Mouse (Mus musculus): ENCODE results near the gene Kcna6. TPM values are rescaled to one million over a fixed set of nuclear protein-coding genes. Genes with fewer than 3 reads are reported as not detected.

Kcna6 gene
- polyA plus RNA-seq, 1 experiment from 2014 or later = 9.9 TPM

DNA sequence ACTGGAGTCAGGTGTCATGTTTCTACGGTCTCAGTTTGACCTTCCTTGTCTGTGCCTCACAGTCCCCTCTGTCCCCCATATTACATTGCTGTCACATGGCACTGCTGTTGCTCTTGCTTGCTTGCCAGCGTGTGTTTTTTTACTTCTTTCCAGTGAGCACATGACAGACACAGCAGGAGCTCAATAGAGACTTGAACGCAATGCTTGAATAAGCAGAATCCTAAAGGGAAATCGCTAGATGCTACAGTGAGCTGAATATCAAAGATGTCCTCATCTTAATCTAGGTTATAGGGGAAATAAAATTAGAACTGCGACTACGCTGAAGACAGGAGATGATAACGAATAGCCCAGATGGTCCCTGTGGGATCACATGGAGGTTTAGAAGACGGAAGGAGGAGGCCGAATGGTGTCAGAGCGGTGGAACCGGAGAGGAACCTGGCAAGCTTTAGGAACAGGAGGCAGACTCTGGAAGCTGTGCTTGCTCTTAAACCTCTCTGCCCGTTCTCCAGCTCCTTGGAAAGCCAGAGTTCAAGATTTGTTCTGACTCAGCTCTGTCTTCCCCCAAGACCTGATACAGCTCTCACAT, 29.8 kb upstream of the Kcna6 start:
- 72% methylated on average over 12 of the region's 12 CpGs for WGBS
- H3K36me3 ChIP-seq (ENCODE audit: control insufficient read depth, insufficient read depth, low read length) = no peaks in the 10 kb centered on the region
- no peak for DNase-seq (ENCODE audit: low spot score)
- no peaks in the 10 kb centered on the region; the same call in 1 of the 2 replicates for H3K27me3 ChIP-seq (replicated peaks; ENCODE audit: control insufficient read depth, insufficient read depth, low read length)
- H3K9me3 ChIP-seq (ENCODE audit: control insufficient read depth, low read length) = no peaks in the 10 kb centered on the region
- H3K4me2 ChIP-seq (ENCODE audit: low read depth, low read length) = no peak overlapping the region
- no peak overlapping the region for H3K9ac ChIP-seq (ENCODE audit: low read depth, low read length)
- no peaks in the 10 kb centered on the region; the same call in 1 of the 2 replicates for H3K4me1 ChIP-seq (ENCODE audit: control insufficient read depth, insufficient read depth, low read length)
- ATAC-seq (ENCODE audit: low read depth) = no peak
- H3K27ac ChIP-seq (replicated peaks; ENCODE audit: low read depth, low read length) = no peak overlapping the region
- H3K4me3 ChIP-seq (ENCODE audit: low read depth, low read length) = no peak overlapping the region

DNA sequence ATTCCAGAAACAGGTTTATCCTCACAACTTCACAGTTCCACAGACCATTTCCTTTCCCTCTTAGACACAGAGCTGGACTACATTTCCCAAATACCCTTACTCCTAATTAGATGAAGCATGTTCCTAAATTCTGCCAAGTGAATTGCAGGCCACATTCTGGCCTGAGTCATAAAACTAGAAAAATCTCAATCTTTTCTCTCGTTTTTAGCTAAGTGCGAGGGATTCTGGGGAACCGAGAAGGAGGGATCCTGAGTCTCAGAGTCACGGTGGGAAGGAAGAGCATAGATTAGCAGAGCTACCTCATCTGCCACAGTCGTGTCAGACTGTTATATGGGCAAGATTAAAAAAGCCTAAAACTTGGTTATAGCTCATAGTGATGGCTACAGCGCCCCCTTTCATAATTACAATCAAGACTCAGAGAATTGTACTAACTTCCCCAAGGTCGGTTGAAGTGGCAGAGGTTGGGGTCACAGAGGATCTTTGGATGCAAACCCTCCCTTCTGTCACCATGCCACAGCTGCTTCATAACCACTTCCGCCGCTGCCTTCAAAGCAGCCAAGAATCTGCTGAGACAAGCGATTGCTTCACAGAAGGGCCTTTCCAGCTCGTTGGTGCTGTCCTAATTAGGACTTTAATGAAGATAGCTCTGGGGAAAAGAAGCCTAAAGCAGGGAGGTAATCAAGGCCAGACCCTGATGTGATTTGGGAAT, 28.6 kb upstream of the Kcna6 start:
- Histone ChIP-seq H3K4me2 (ENCODE audit: low read depth, low read length) (no peak overlapping the region), H3K9ac (ENCODE audit: low read depth, low read length) (no peak overlapping the region)
- 61% methylated on average over 11 of the region's 11 CpGs for WGBS

DNA sequence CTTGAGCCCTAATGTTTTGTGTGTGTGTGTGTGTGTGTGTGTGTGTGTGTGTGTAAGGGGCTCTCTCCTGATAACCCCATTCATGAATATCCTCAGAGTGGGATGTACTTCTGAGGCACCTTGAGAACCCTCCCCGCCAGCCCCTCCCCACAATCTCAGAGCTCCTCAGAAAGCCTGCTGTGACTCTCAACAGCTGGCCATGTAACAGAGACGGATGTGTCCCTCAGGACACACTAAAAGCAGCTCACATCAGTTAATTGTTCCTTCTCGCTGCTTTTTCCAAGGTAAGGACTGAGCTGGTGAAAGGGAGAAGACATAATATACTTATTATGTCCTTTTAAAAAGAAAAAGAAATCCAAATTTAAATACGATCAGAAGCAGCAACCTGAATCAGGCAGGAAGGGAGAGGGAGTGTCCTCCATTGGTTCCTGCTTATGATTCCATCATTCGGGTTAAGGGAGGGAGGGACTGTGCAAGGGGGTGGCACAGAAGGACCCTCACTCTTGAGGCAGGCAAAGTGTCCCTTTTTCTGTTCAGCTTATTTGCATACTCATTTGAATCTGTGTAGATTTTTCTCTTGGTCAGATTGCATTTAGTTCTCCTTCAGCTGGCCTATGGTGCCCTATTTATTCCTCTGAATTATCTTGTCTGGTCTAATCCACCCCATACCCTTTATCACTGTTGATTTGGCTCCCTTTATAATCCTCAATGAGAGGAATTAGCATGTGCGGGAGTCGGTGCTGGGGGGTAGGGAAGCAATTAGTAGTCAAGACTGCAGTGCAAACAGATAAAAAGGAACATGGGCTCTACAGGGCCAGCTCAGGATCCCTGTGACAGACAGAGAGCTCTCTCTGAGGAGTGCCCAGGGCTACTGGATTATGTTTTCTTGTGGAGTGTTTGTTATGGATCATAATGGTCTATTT, 27.4 kb upstream of the Kcna6 start:
- Histone ChIP-seq H3K4me1 (ENCODE audit: control insufficient read depth, insufficient read depth, low read length) (no peaks in the 10 kb centered on the region; the same call in 1 of the 2 replicates), H3K9me3 (ENCODE audit: control insufficient read depth, low read length) (no peaks in the 10 kb centered on the region), H3K4me2 (ENCODE audit: low read depth, low read length) (no peak overlapping the region), H3K36me3 (ENCODE audit: control insufficient read depth, insufficient read depth, low read length) (no peaks in the 10 kb centered on the region), H3K9ac (ENCODE audit: low read depth, low read length) (no peak overlapping the region), H3K4me3 (ENCODE audit: low read depth, low read length) (no peak overlapping the region), H3K27me3 (replicated peaks; ENCODE audit: control insufficient read depth, insufficient read depth, low read length) (no peaks in the 10 kb centered on the region), H3K27ac (replicated peaks; ENCODE audit: low read depth, low read length) (no peak overlapping the region)
- DNase-seq (ENCODE audit: low spot score) (no peak), ATAC-seq (ENCODE audit: low read depth) (no peak; the same call in 1 of the 2 replicates)
- WGBS = 21% methylated on average over 7 of the region's 7 CpGs

More for the DNA sequence above, 28.6 kb upstream of the Kcna6 start:
- H3K27ac ChIP-seq (replicated peaks; ENCODE audit: low read depth, low read length) = no peak overlapping the region
- no peak for ATAC-seq (ENCODE audit: low read depth)
- H3K36me3 ChIP-seq (ENCODE audit: control insufficient read depth, insufficient read depth, low read length) = no peaks in the 10 kb centered on the region
- H3K4me3 ChIP-seq (ENCODE audit: low read depth, low read length) = no peak overlapping the region
- H3K4me1 ChIP-seq (ENCODE audit: control insufficient read depth, insufficient read depth, low read length) = no peaks in the 10 kb centered on the region; the same call in 1 of the 2 replicates
- no peak for DNase-seq (ENCODE audit: low spot score)
- H3K27me3 ChIP-seq (replicated peaks; ENCODE audit: control insufficient read depth, insufficient read depth, low read length) = no peaks in the 10 kb centered on the region
- no peaks in the 10 kb centered on the region for H3K9me3 ChIP-seq (ENCODE audit: control insufficient read depth, low read length)

DNA sequence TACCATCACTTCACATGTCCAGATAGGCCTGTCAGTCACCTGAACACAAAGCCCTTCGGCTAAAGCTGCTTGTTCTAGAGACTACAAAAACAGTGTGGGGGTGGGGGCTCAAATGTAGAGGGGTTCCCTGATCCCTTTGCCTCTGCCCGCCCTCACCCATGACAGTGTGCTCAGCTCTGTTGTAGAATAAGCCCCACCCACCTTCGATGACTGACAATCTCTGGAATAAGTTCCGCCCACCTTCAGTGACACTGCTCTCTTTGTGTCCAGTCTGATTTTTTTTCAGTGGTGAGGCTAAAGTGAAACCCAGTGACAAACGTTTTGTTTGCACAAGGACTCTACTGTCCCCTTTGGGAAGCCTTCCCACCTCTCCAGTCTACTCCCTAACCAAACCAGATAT, 26.1 kb upstream of the Kcna6 start:
- 53% methylated on average over 5 of the region's 5 CpGs for WGBS
- Histone ChIP-seq H3K9me3 (ENCODE audit: control insufficient read depth, low read length) (no peaks in the 10 kb centered on the region), H3K4me1 (ENCODE audit: control insufficient read depth, insufficient read depth, low read length) (no peaks in the 10 kb centered on the region; the same call in 1 of the 2 replicates), H3K4me2 (ENCODE audit: low read depth, low read length) (no peak overlapping the region), H3K4me3 (ENCODE audit: low read depth, low read length) (no peak overlapping the region), H3K9ac (ENCODE audit: low read depth, low read length) (no peak overlapping the region), H3K27ac (replicated peaks; ENCODE audit: low read depth, low read length) (no peak overlapping the region), H3K36me3 (ENCODE audit: control insufficient read depth, insufficient read depth, low read length) (no peaks in the 10 kb centered on the region), H3K27me3 (replicated peaks; ENCODE audit: control insufficient read depth, insufficient read depth, low read length) (no peaks in the 10 kb centered on the region)
- DNase-seq (ENCODE audit: low spot score) = peak; percentile 40
- ATAC-seq (ENCODE audit: low read depth) = no peak

DNA sequence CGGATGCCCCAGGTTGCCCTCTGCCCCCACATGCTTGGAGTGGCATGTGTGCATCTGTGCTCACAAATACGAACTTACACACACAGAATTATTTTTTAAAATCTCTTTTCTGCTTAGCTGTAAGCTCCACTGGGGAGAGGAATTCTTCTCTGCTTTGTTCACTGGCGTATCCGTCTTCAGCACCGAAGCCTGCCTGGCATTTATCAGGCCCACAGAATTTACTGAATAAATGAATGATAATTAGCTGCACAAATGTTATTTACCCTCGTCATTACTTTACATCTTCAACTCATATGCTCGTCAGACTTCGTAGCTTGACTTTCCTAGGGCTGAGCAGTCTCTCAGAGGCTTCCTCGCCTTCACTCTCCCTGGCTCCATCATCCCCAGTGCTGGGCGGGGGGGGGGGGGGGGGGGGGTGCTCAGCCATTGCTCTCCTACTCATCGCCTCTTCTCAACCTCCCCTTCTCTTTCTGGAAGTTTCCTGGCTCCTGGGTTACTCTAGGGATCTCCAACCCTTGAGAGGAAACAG, 24.2 kb upstream of the Kcna6 start:
- no peak overlapping the region for H3K4me3 ChIP-seq (ENCODE audit: low read depth, low read length)
- no peaks in the 10 kb centered on the region for H3K9me3 ChIP-seq (ENCODE audit: control insufficient read depth, low read length)
- H3K27me3 ChIP-seq (replicated peaks; ENCODE audit: control insufficient read depth, insufficient read depth, low read length) = no peaks in the 10 kb centered on the region
- H3K9ac ChIP-seq (ENCODE audit: low read depth, low read length) = no peak overlapping the region
- ATAC-seq (ENCODE audit: low read depth) (no peak), DNase-seq (ENCODE audit: low spot score) (no peak)
- no peak overlapping the region for H3K27ac ChIP-seq (replicated peaks; ENCODE audit: low read depth, low read length)
- H3K36me3 ChIP-seq (ENCODE audit: control insufficient read depth, insufficient read depth, low read length) = no peaks in the 10 kb centered on the region
- H3K4me2 ChIP-seq (ENCODE audit: low read depth, low read length) = no peak overlapping the region
- 59% methylated on average over 11 of the region's 11 CpGs for WGBS
- H3K4me1 ChIP-seq (ENCODE audit: control insufficient read depth, insufficient read depth, low read length) = no peaks in the 10 kb centered on the region; the same call in 1 of the 2 replicates

DNA sequence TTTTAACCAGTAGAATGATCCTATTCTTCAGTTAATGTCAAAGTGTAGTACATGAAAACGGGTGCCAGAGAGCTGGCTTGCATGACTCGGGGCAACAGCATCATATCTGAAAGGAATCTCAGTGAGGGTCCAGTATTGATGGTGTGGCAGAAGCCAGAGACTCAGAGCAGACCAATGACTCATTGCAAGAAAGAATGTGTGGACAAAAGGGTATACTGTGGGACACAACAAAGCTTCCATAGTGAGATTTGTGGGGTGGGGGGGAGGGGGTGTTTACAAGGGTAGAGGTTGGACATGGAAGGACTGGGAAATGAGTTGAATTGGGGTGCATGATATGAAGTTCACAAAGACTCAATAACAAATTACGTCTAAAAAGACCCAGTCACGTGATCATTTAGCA, 20.9 kb upstream of the Kcna6 start:
- no peak overlapping the region for H3K4me3 ChIP-seq (ENCODE audit: low read depth, low read length)
- no peaks in the 10 kb centered on the region for H3K9me3 ChIP-seq (ENCODE audit: control insufficient read depth, low read length)
- H3K27me3 ChIP-seq (replicated peaks; ENCODE audit: control insufficient read depth, insufficient read depth, low read length) = no peaks in the 10 kb centered on the region
- no peak overlapping the region for H3K9ac ChIP-seq (ENCODE audit: low read depth, low read length)
- no peaks in the 10 kb centered on the region for H3K36me3 ChIP-seq (ENCODE audit: control insufficient read depth, insufficient read depth, low read length)
- no peak overlapping the region for H3K27ac ChIP-seq (replicated peaks; ENCODE audit: low read depth, low read length)
- DNase-seq (ENCODE audit: low spot score) = no peak
- WGBS = 84% methylated on average over 4 of the region's 4 CpGs
- peak; percentile 53; the same call in 1 of the 2 replicates for ATAC-seq (ENCODE audit: low read depth)
- no peaks in the 10 kb centered on the region; the same call in 1 of the 2 replicates for H3K4me1 ChIP-seq (ENCODE audit: control insufficient read depth, insufficient read depth, low read length)
- no peak overlapping the region for H3K4me2 ChIP-seq (ENCODE audit: low read depth, low read length)

DNA sequence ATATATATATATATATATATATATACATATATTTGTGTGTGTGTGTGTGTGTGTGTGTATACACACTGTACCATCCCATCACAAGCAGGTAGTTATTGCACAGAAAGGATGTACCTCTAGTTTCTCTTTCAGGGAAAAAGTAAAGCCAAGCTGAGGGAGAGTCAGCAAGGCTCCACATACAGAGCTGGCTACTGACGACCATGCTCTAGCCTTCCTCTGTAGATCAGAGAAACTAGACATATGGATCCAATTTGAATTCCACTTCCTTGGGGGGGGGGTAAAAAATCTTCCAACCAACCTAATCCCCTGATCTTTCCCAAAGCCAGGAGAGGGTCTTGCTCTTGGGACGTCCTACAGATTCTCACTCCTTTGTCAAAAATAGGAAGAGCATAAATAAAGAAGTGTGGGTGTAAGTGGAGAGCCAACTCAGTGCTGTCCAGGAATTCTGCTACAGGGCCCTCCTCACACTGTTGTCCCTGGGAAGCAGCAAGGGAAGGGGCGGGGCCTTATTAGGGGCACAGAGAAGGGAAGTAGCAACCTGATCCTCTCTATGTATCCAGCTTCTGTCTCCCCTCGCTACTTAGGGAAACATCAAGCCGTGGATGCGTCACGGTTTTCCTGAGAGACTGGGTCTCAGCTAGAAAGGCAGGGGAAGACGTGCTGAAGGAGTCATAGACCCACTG, 15.4 kb upstream of the Kcna6 start:
- Histone ChIP-seq H3K9me3 (ENCODE audit: control insufficient read depth, low read length) (no peaks in the 10 kb centered on the region), H3K27me3 (replicated peaks; ENCODE audit: control insufficient read depth, insufficient read depth, low read length) (no peaks in the 10 kb centered on the region), H3K27ac (replicated peaks; ENCODE audit: low read depth, low read length) (peak overlapping the region; percentile 30; the same call in 1 of the 2 replicates), H3K4me1 (ENCODE audit: control insufficient read depth, insufficient read depth, low read length) (peaks cover 7% of the 10 kb centered on the region), H3K9ac (ENCODE audit: low read depth, low read length) (no peak overlapping the region), H3K4me2 (ENCODE audit: low read depth, low read length) (peak overlapping the region; percentile 25), H3K36me3 (ENCODE audit: control insufficient read depth, insufficient read depth, low read length) (no peaks in the 10 kb centered on the region), H3K4me3 (ENCODE audit: low read depth, low read length) (no peak overlapping the region)
- ATAC-seq (ENCODE audit: low read depth) (peak; percentile 80), DNase-seq (ENCODE audit: low spot score) (peak; percentile 86)
- 9% methylated on average over 8 of the region's 8 CpGs for WGBS

DNA sequence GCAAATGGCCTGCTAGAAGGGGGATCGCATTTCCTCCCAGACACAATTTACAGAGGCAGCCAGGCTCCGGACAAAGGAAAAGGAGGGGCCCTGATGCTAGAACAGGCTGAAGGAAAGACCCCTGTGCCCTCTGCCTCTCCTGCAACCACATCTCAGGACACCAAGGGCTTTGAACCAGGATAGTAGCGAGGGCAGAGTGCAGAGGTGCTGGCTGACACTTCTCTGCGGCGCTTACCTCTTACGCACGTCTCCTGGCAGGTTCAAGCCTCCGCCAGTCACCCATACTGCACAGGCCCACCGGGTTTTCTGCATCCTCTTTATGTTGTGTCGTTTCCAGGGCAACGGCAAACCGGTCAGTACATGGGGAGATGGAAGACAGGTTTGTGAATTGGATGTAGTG, 12.0 kb upstream of the Kcna6 start:
- H3K27me3 ChIP-seq (replicated peaks; ENCODE audit: control insufficient read depth, insufficient read depth, low read length) = no peaks in the 10 kb centered on the region
- no peak overlapping the region for H3K4me3 ChIP-seq (ENCODE audit: low read depth, low read length)
- H3K9ac ChIP-seq (ENCODE audit: low read depth, low read length) = no peak overlapping the region
- ATAC-seq (ENCODE audit: low read depth) = no peak
- 34% methylated on average over 12 of the region's 12 CpGs for WGBS
- H3K9me3 ChIP-seq (ENCODE audit: control insufficient read depth, low read length) = no peaks in the 10 kb centered on the region
- H3K36me3 ChIP-seq (ENCODE audit: control insufficient read depth, insufficient read depth, low read length) = no peaks in the 10 kb centered on the region
- no peak overlapping the region for H3K4me2 ChIP-seq (ENCODE audit: low read depth, low read length)
- no peak for DNase-seq (ENCODE audit: low spot score)
- H3K27ac ChIP-seq (replicated peaks; ENCODE audit: low read depth, low read length) = no peak overlapping the region
- peaks cover 7% of the 10 kb centered on the region for H3K4me1 ChIP-seq (ENCODE audit: control insufficient read depth, insufficient read depth, low read length)

All from embryonic facial prominence, embryonic 14.5 days (tissue).